Mouse (Mus musculus) intestine, postnatal 0 days (tissue): Measurements from ENCODE around the gene Btn2a2. TPM values are rescaled to one million over a fixed set of nuclear protein-coding genes. Genes with fewer than 3 reads are reported as not detected.

Experiments used
- ATAC-seq: fragments of 200-750 bp; cut with Nextera tagmentation; 2 replicates; pipeline ENCODE4 v1.8.0; 2017; ENCODE audit warnings: mild to moderate bottlenecking, moderate TSS enrichment, moderate library complexity
- H3K27ac ChIP-seq: fragments of 300-500 bp; sonication (generic); 2 replicates; pipeline ENCODE4 v1.5.1; 2014; ENCODE audit warnings: mild to moderate bottlenecking, low read depth, low read length, moderate library complexity
- H3K27me3 ChIP-seq: fragments of 300-500 bp; sonication (generic); replicated peaks from 2 replicates; pipeline ENCODE4 v1.6.1; 2014; ENCODE audit warnings: low read length, mixed read lengths; ENCODE audit not compliant: control insufficient read depth, insufficient read depth
- H3K36me3 ChIP-seq: fragments of 300-500 bp; sonication (generic); 2 replicates; pipeline ENCODE4 v1.6.1; 2014; ENCODE audit warnings: mild to moderate bottlenecking, moderate library complexity; ENCODE audit not compliant: control insufficient read depth, insufficient read depth
- H3K4me1 ChIP-seq: fragments of 300-500 bp; sonication (generic); replicated peaks from 2 replicates; pipeline ENCODE4 v1.6.1; 2014; ENCODE audit warnings: antibody characterized with exemption, low read length, mixed read lengths; ENCODE audit not compliant: control insufficient read depth, insufficient read depth
- H3K4me2 ChIP-seq: fragments of 300-500 bp; sonication (generic); replicated peaks from 2 replicates; pipeline ENCODE4 v1.6.1; 2014; ENCODE audit warnings: low read depth, mild to moderate bottlenecking, moderate library complexity
- H3K4me3 ChIP-seq: fragments of 300-500 bp; sonication (generic); 2 replicates; pipeline ENCODE4 v1.5.1; 2014; ENCODE audit warnings: low read depth, low read length
- H3K9ac ChIP-seq: fragments of 300-500 bp; sonication (generic); 2 replicates; pipeline ENCODE4 v1.6.1; 2014; ENCODE audit warnings: mild to moderate bottlenecking, low read depth, low read length
- H3K9me3 ChIP-seq: fragments of 300-500 bp; sonication (generic); 2 replicates; pipeline ENCODE4 v1.6.1; 2016; ENCODE audit warnings: mixed run types; ENCODE audit not compliant: control insufficient read depth
- CTCF ChIP-seq: sonication (generic); IDR thresholded peaks from 2 replicates; pipeline ENCODE4 v1.5.1; 2016; ENCODE audit warnings: low read depth, mild to moderate bottlenecking, control low read depth, antibody characterized with exemption, moderate library complexity
- WGBS: fragments of 180-500 bp; shearing (Covaris S2); extraction: QIAGEN DNeasy Blood & Tissue Kit; methylation state at CpG from one replicate; pipeline ENCODE4 v1.1.7; 2014; 5-methylcytosine and 5-hydroxymethylcytosine counted together
- polyA plus RNA-seq: library from polyadenylated mRNA; unstranded; fragments of >200 nt; fragmentation: Nextera tagmentation; extraction: Ambion mirVana; gene quantifications from 2 replicates; pipeline ENCODE4 v1.2.1, GENCODE M21; 2015

The Btn2a2 gene
- polyA plus RNA-seq, 1 experiment from 2014 or later = not detected

- Histone ChIP-seq H3K9ac (no peak overlapping the region), H3K4me2 (peak overlapping the region; percentile 60), H3K4me1 (0 out of 2 replicates have a peak, but pooled peaks cover 5% of the 10 kb centered on the region), H3K4me3 (peak overlapping the region; percentile 20; the same call in 1 of the 2 replicates), H3K36me3 (no peaks in the 10 kb centered on the region), H3K9me3 (no peaks in the 10 kb centered on the region), H3K27me3 (no peaks in the 10 kb centered on the region), H3K27ac (no peak overlapping the region)
- no peak for TF ChIP-seq CTCF
- WGBS = 17% methylated on average over 13 of the region's 13 CpGs
- ATAC-seq = no peak
Measured at GRCm38 (mm10) chr13:23506351-23506750, 17.7 kb upstream of the Btn2a2 start.

GRCm38 (mm10) chr13:23505662-23506345 lies 17.1 kb upstream of the Btn2a2 start:
- ATAC-seq = no peak
- Histone ChIP-seq H3K9me3 (no peaks in the 10 kb centered on the region), H3K4me1 (0 out of 2 replicates have a peak, but pooled peaks cover 5% of the 10 kb centered on the region), H3K4me3 (peak overlapping the region; percentile 20), H3K36me3 (no peaks in the 10 kb centered on the region), H3K27ac (no peak overlapping the region), H3K4me2 (peak overlapping the region; percentile 60), H3K27me3 (no peaks in the 10 kb centered on the region), H3K9ac (no peak overlapping the region)
- TF ChIP-seq CTCF = no peak
- 19% methylated on average over 14 of the region's 14 CpGs for WGBS

GRCm38 (mm10) chr13:23503797-23504196 lies 15.1 kb upstream of the Btn2a2 start:
- no peaks in the 10 kb centered on the region for H3K9me3 ChIP-seq
- 0 out of 2 replicates have a peak, but pooled peaks cover 5% of the 10 kb centered on the region for H3K4me1 ChIP-seq
- ATAC-seq = 0 out of 2 replicates have a peak, but pooled peaks have one; percentile 20
- no peak overlapping the region for H3K27ac ChIP-seq
- H3K4me2 ChIP-seq = no peak overlapping the region
- no peaks in the 10 kb centered on the region for H3K36me3 ChIP-seq
- WGBS = 3% methylated on average over 9 of the region's 9 CpGs
- no peak overlapping the region for H3K4me3 ChIP-seq
- TF ChIP-seq CTCF = no peak
- no peaks in the 10 kb centered on the region for H3K27me3 ChIP-seq
- H3K9ac ChIP-seq = no peak overlapping the region

GRCm38 (mm10) chr13:23502916-23503315 lies 14.3 kb upstream of the Btn2a2 start:
- H3K27me3 ChIP-seq = no peaks in the 10 kb centered on the region
- H3K36me3 ChIP-seq = no peaks in the 10 kb centered on the region
- no peak overlapping the region for H3K27ac ChIP-seq
- whole genome bisulfite sequencing = 68% methylated on average over 4 of the region's 4 CpGs
- H3K9ac ChIP-seq = no peak overlapping the region
- no peak overlapping the region for H3K4me3 ChIP-seq
- H3K4me2 ChIP-seq = no peak overlapping the region
- no peaks in the 10 kb centered on the region for H3K9me3 ChIP-seq
- 0 out of 2 replicates have a peak, but pooled peaks cover 5% of the 10 kb centered on the region for H3K4me1 ChIP-seq
- ATAC-seq = no peak
- no peak for TF ChIP-seq CTCF

- 49% methylated on average over 9 of the region's 9 CpGs for WGBS
Measured at GRCm38 (mm10) chr13:23502031-23502567, 13.4 kb upstream of the Btn2a2 start.

GRCm38 (mm10) chr13:23501511-23501910 lies 12.9 kb upstream of the Btn2a2 start:
- no peak for TF ChIP-seq CTCF
- H3K4me2 ChIP-seq = peak overlapping the region; percentile 6; the same call in 1 of the 2 replicates
- no peak overlapping the region for H3K27ac ChIP-seq
- H3K4me3 ChIP-seq = no peak overlapping the region
- H3K4me1 ChIP-seq = peaks cover 5% of the 10 kb centered on the region; the same call in 1 of the 2 replicates
- no peak for ATAC-seq
- H3K27me3 ChIP-seq = no peaks in the 10 kb centered on the region
- WGBS = 37% methylated on average over 5 of the region's 5 CpGs
- no peaks in the 10 kb centered on the region for H3K9me3 ChIP-seq
- H3K9ac ChIP-seq = no peak overlapping the region
- H3K36me3 ChIP-seq = no peaks in the 10 kb centered on the region

More at GRCm38 (mm10) chr13:23502031-23502567, 13.4 kb upstream of the Btn2a2 start:
- Histone ChIP-seq H3K27me3 (no peaks in the 10 kb centered on the region), H3K4me3 (no peak overlapping the region), H3K9ac (no peak overlapping the region), H3K36me3 (no peaks in the 10 kb centered on the region), H3K4me1 (peaks cover 5% of the 10 kb centered on the region; the same call in 1 of the 2 replicates), H3K27ac (no peak overlapping the region), H3K4me2 (0 out of 2 replicates have a peak overlapping the region, but pooled peaks have one; percentile 6), H3K9me3 (no peaks in the 10 kb centered on the region)
- no peak for TF ChIP-seq CTCF
- ATAC-seq = no peak
